Mouse (Mus musculus): Measurements from ENCODE around the gene Tcp11. TPM values are rescaled to one million over a fixed set of nuclear protein-coding genes. Genes with fewer than 3 reads are reported as not detected.

The Tcp11 gene
- polyA plus RNA-seq, 1 experiment, result not detected

GRCm38 (mm10) chr17:28033046-28033580, 47.3 kb downstream of the Tcp11 start:
- Histone ChIP-seq H3K4me3 (ENCODE audit: insufficient read depth, low read length) (no peak overlapping the region), H3K27ac (ENCODE audit: insufficient read depth, low read length) (no peak overlapping the region), H3K4me1 (ENCODE audit: control insufficient read depth, insufficient read depth, low read length) (no peaks in the 10 kb centered on the region; the same call in 1 of the 2 replicates)
- TF ChIP-seq POLR2A (IDR thresholded peaks at IDR 0.05; ENCODE audit: low read depth, low read length), result no peak
- no peak for TF ChIP-seq CTCF (IDR thresholded peaks at IDR 0.05; ENCODE audit: borderline replicate concordance, insufficient read depth, low read length)

GRCm38 (mm10) chr17:28032219-28032618, 48.2 kb downstream of the Tcp11 start:
- no peaks in the 10 kb centered on the region; the same call in 1 of the 2 replicates for H3K4me1 ChIP-seq (ENCODE audit: control insufficient read depth, insufficient read depth, low read length)
- H3K27ac ChIP-seq (ENCODE audit: insufficient read depth, low read length), result no peak overlapping the region
- TF ChIP-seq POLR2A (IDR thresholded peaks at IDR 0.05; ENCODE audit: low read depth, low read length) (no peak), CTCF (IDR thresholded peaks at IDR 0.05; ENCODE audit: borderline replicate concordance, insufficient read depth, low read length) (no peak)
- no peak overlapping the region for H3K4me3 ChIP-seq (ENCODE audit: insufficient read depth, low read length)

GRCm38 (mm10) chr17:28031281-28031941, 49.0 kb downstream of the Tcp11 start:
- peaks cover 4% of the 10 kb centered on the region for H3K4me1 ChIP-seq (ENCODE audit: control insufficient read depth, insufficient read depth, low read length)
- no peak overlapping the region for H3K27ac ChIP-seq (ENCODE audit: insufficient read depth, low read length)
- TF ChIP-seq POLR2A (IDR thresholded peaks at IDR 0.05; ENCODE audit: low read depth, low read length), result no peak
- no peak for TF ChIP-seq CTCF (IDR thresholded peaks at IDR 0.05; ENCODE audit: borderline replicate concordance, insufficient read depth, low read length)
- no peak overlapping the region for H3K4me3 ChIP-seq (ENCODE audit: insufficient read depth, low read length)

- H3K27ac ChIP-seq (ENCODE audit: insufficient read depth, low read length), result no peak overlapping the region
Measured at GRCm38 (mm10) chr17:28030446-28030845, 50.0 kb downstream of the Tcp11 start.

GRCm38 (mm10) chr17:28029308-28029707, 51.1 kb downstream of the Tcp11 start:
- TF ChIP-seq POLR2A (IDR thresholded peaks at IDR 0.05; ENCODE audit: low read depth, low read length), result no peak
- no peak for TF ChIP-seq CTCF (IDR thresholded peaks at IDR 0.05; ENCODE audit: borderline replicate concordance, insufficient read depth, low read length)

More at GRCm38 (mm10) chr17:28030446-28030845, 50.0 kb downstream of the Tcp11 start:
- H3K4me1 ChIP-seq (ENCODE audit: control insufficient read depth, insufficient read depth, low read length), result peaks cover 8% of the 10 kb centered on the region
- no peak overlapping the region for H3K4me3 ChIP-seq (ENCODE audit: insufficient read depth, low read length)
- TF ChIP-seq CTCF (IDR thresholded peaks at IDR 0.05; ENCODE audit: borderline replicate concordance, insufficient read depth, low read length), result no peak
- no peak for TF ChIP-seq POLR2A (IDR thresholded peaks at IDR 0.05; ENCODE audit: low read depth, low read length)

GRCm38 (mm10) chr17:28028236-28028635, 52.2 kb downstream of the Tcp11 start:
- Histone ChIP-seq H3K4me1 (ENCODE audit: control insufficient read depth, insufficient read depth, low read length) (peaks cover 12% of the 10 kb centered on the region), H3K27ac (ENCODE audit: insufficient read depth, low read length) (no peak overlapping the region)

More at GRCm38 (mm10) chr17:28029308-28029707, 51.1 kb downstream of the Tcp11 start:
- Histone ChIP-seq H3K27ac (ENCODE audit: insufficient read depth, low read length) (no peak overlapping the region), H3K4me3 (ENCODE audit: insufficient read depth, low read length) (no peak overlapping the region), H3K4me1 (ENCODE audit: control insufficient read depth, insufficient read depth, low read length) (peaks cover 12% of the 10 kb centered on the region)

GRCm38 (mm10) chr17:28027197-28027596, 53.2 kb downstream of the Tcp11 start:
- H3K27ac ChIP-seq (ENCODE audit: insufficient read depth, low read length), result no peak overlapping the region
- no peak for TF ChIP-seq POLR2A (IDR thresholded peaks at IDR 0.05; ENCODE audit: low read depth, low read length)
- TF ChIP-seq CTCF (IDR thresholded peaks at IDR 0.05; ENCODE audit: borderline replicate concordance, insufficient read depth, low read length), result no peak
- H3K4me3 ChIP-seq (ENCODE audit: insufficient read depth, low read length), result no peak overlapping the region
- H3K4me1 ChIP-seq (ENCODE audit: control insufficient read depth, insufficient read depth, low read length), result peaks cover 12% of the 10 kb centered on the region

More at GRCm38 (mm10) chr17:28028236-28028635, 52.2 kb downstream of the Tcp11 start:
- H3K4me3 ChIP-seq (ENCODE audit: insufficient read depth, low read length), result no peak overlapping the region
- TF ChIP-seq POLR2A (IDR thresholded peaks at IDR 0.05; ENCODE audit: low read depth, low read length), result no peak

- H3K4me1 ChIP-seq (ENCODE audit: control insufficient read depth, insufficient read depth, low read length), result peaks cover 12% of the 10 kb centered on the region
- TF ChIP-seq CTCF (IDR thresholded peaks at IDR 0.05; ENCODE audit: borderline replicate concordance, insufficient read depth, low read length) (no peak), POLR2A (IDR thresholded peaks at IDR 0.05; ENCODE audit: low read depth, low read length) (no peak)
- H3K4me3 ChIP-seq (ENCODE audit: insufficient read depth, low read length), result no peak overlapping the region
- no peak overlapping the region for H3K27ac ChIP-seq (ENCODE audit: insufficient read depth, low read length)
Measured at GRCm38 (mm10) chr17:28026111-28026872, 54.1 kb downstream of the Tcp11 start.

- TF ChIP-seq POLR2A (IDR thresholded peaks at IDR 0.05; ENCODE audit: low read depth, low read length) (no peak), CTCF (IDR thresholded peaks at IDR 0.05; ENCODE audit: borderline replicate concordance, insufficient read depth, low read length) (no peak)
- peak overlapping the region; percentile 19; the same call in 1 of the 2 replicates for H3K27ac ChIP-seq (ENCODE audit: insufficient read depth, low read length)
- peaks cover 12% of the 10 kb centered on the region for H3K4me1 ChIP-seq (ENCODE audit: control insufficient read depth, insufficient read depth, low read length)
- H3K4me3 ChIP-seq (ENCODE audit: insufficient read depth, low read length), result no peak overlapping the region
Measured at GRCm38 (mm10) chr17:28025541-28025961, 54.9 kb downstream of the Tcp11 start.

Measured in embryonic fibroblast, embryonic 13.5 days (primary cell).